Mouse (Mus musculus): ENCODE data around the gene Cxcr2.

The Cxcr2 gene

DNA sequence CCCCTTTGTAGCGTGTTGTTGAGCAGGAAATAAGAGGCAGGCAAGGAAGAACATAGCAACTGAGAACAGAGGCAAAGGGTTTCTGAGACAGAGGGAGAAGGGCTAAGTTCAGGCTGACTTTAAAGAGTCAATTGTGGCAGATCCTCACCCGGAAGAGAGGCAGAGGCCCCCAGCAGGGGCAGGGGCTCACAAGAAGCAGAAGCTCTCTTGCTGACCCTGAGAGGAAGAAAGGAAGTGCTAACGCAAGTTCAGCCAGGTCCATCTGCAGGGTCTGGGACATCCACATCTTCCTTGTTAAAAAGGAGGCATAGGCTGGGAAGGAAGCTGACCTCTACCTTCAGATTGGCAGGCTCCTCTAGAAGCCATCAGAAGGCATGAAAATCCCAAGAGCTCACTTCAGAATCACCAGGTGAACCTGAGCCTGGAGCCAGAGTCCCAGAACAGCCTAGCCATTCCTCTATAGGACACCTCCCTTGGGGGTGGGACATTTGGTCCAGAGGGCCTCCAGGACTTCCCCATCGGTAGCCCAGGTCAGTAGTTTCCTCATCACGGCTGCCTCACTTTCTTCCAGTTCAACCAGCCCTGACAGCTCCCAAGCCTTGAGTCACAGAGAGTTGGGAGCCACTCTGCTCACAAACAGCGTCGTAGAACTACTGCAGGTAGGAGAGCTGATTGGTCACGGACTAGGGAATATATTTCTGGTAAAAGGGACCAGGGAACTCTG lies at the start of gene Cxcr2:
TSS of gene Cxcr2 (plus strand) at position 529 of the 724 bp plus-strand sequence.
- no peak for DNase-seq (ENCODE audit: low spot score)

DNA sequence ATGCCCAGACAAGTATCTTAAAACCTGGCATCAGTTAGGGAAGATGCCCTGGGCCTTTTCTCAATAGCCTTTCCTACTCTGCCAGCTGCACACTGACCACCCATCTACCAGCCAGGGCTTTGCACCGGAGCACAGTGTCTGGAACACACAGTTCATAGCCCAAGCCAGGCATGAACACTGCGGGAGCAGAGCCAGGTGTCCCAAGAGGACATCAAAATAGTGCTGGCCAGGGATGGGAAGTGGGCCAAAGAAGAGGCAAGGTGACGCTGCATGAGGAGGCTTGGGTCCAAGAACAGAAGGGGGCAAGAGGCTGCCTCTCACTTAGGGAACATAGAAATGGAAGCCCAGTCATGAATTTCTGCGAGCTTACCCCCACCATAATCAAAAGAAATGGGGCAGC lies 48.1 kb upstream of the Cxcr2 start:
- no peak for DNase-seq (ENCODE audit: low spot score)

DNA sequence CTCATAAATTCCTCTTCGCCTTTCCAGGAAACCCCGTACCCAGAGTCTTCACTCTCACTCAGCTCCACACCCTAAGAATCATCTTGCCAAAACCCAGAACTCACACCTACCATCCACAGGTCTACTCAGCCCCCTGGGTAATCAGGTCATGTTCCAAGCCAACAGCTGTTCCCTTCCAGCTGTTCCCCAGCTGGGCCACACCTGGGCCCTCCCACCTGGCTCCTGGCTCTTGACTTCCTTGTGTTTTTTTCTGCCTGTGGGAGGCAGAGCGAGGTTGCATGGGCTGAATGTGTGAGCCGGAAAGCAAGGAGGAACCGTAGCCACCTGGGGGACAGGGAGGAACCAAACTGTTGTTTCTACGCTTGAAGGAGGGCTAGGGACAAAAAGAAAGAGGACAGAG lies 47.6 kb upstream of the Cxcr2 start:
- no peak for DNase-seq (ENCODE audit: low spot score)

DNA sequence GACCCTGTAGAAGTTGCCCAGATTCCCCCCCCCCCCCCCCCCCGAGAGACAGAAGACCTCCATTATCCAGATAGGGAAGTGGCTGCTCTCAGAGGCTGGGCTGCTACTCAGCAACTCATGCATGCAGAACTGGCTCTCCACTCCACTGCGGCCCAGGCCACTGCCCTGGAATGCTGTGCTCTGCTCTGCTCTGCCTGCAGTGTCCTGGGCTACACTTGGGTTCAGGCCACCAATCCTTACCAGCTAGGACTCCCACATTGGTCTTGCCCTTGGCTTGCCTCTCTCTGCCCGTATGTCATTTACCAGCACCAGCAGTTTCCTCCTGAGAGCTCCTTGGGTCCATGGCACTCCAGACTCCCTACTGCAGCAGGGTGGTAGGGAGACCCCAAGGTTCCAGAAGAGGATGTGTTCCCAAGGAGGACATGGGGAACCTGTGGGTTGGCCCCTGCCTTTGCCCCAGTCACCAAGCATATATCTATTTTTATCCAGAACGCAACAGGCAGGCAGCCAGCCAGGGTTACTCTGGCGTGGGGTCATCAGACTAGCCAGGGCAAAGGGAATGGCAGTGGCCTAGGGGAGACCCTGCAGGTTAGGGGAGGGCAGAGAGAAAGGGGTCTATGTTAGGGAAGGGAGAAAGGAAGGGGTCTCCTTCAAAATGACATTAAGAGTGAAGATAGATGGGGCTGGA lies 45.7 kb upstream of the Cxcr2 start:
- no peak for DNase-seq (ENCODE audit: low spot score)

DNA sequence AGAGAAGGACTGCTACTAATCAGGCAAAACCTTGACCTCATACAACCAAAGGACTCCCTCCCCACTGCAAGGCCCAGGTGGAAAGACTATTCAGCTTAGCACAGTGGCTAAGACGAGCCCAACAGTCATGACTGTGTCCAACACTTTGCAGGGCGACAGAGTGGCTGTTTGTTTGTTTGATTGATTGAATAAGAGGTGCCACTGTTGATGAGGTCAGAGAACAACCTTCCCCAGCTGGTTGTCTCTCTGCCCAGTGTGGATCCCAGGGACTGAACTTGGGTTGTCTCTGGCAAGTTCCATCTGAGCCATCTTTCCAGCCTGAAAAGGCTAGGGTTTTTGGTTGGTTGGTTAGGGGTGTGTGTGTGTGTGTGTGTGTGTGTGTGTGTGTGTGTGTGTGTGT lies 44.1 kb upstream of the Cxcr2 start:
- no peak for DNase-seq (ENCODE audit: low spot score)

DNA sequence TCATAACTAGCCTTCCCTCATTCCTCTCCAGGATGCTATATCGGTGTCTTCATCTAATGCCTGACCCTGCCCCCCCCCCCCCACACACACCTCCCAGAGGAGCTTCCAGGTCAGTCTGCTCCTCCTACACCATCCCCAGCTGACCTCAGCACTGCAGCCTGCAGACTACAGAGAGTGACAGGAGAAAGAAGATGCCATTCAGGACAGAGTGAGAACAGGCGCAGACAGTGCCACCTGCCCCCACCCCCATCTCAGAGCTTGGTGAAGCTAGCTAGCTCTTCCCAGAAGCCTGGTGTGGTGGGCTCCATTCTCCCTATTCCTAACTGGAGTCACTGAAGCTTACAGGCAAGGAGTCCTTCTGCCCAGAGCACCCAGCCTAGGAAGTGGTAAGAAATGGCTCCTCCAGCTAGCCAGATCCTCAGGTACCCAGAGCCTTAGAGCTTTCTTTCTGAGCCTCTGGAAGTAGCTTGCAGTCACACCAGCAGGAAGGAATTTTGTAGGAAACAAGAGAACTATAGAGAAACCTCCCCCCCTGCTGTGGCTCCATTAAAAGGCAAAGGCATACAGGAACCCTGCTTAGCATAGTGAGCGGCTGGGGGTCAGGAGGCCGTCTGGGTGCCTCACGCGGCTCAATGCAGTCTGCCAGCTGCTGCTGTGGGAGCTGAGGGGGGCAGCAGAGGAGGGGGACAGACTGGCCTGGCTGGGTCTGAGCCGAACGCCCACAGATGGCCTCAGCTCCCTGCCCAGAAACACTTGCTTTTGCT lies 42.7 kb upstream of the Cxcr2 start:
- DNase-seq (ENCODE audit: low spot score): no peak

DNA sequence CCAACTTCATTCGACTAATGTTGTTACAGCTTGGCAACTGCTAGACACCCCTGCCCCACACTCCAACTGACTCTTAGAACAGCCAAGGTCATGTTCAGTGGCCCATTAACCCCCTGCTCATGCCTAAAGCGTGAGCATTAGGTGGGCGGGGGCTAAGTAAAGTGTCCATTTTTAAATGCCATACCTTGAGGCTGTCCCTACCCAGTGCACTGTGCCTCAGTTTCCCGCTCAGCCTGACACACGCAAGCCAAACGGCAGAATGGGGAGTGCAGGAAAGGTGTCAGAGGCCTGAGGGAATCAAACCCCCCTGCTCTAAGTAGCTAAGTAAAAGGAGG lies 42.1 kb upstream of the Cxcr2 start:
- no peak for DNase-seq (ENCODE audit: low spot score)

DNA sequence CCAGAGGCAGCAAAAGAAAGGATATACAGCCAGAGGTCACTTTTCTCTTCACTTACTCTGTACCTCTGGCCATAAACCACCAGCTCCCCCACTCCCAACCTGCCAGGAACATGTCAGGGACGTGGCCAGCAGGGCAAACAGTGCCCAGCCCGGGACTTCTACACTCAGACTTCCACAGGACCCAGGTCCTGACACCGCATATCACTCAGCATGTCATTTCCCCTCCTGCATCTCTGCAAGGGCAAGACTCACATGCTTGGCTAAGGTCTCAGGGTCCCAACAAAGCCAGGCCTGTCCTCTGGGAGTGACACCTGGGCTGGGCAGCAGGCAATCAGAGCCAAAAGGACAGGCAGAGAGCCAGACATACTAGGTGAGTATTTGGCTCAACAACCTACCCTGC lies 40.7 kb upstream of the Cxcr2 start:
- no peak for DNase-seq (ENCODE audit: low spot score)

DNA sequence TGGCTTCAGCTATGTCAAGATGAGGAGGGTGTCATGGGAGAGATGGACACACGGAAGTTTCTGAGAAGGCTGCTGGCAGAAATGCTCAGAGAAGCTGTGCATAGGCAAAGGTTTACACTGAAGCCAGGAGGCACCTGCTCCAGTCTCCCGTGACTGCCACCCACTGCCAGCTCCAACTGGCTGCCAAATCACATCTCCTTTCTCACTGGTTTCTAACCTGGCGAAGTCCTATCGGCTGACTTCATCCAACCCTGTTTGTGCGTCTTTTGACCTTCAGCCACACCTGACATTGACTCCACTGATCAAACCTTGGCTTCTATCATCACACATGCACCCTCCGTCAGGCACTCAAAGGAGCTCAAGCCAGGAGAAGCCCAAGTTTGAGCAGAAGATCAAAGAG lies 35.9 kb upstream of the Cxcr2 start:
- no peak for DNase-seq (ENCODE audit: low spot score)

DNA sequence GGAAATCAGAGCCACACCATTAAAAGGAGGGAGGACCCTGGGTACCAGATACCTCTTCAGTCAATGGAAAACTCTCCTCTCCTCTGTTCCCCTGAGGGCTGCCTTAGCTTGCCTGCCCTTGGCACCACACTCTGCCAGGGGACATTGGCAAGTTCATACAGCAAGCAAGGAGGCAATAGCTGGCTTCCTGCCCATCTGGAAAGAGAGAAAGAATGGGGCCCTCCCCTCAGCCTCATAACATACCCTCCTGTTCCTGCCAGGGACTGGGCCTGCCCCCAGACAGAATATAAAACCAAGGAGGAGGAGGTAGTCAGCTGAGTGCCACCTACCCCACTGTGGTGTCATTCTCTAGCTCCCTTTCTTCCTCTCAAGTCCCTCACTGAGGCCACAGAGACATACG lies 34.7 kb upstream of the Cxcr2 start:
- DNase-seq (ENCODE audit: low spot score): no peak

DNA sequence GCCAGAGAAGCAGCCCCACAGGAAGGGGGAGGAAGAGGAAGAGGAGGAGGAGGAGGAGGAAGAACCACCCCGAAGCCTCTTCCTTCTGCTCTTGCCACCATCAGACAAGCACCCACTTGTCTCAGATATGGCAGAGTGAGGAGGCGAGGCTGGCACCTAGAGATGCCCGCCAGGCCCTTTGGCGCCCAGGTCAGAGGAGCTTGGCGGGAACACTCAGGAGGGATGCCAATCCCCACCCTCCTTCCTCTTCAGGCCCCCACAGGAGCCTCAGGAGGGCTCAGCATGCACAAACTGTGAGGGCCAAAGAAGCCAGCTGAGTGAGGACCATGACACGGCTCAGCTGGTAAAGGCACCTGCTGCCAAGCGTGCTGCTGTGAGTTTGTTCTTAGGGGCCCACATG lies 32.7 kb upstream of the Cxcr2 start:
- no peak for DNase-seq (ENCODE audit: low spot score)

DNA sequence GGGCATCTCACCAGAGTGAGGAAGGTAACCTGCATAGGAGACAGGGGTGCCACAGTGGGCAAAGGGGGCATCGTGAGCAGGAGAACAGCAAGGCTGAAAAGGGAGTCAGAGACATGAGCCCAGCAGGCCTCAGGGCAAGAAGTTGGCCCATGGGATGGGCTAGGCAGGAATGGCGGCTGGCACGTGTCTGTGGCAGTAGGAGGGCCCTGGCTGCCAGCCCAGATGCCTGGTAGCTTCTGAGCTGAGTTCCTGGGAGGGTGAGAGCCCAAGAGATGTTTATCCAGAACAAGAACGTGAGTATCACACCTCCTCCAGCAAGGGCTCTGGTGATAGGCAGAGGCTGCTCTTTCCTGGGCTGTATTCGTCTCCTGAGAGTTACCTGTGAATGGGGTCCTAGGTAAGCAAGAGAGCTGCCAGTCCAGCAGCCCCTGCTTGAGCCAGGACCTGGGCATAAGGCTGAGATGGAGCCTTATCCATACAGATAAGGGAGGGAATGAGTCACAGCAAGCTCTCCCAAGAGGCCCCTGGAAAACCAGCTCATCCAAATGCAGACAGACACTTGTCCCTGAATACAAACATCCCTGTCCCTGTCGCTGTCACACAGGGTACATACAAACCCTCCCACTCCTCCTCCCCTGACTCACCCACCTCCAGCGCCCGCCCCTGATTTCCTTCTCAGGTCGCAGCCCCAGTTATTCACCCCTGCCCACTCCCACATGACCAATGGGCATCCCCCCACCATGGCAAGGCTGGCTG lies 31.8 kb upstream of the Cxcr2 start:
- peak; percentile 76 for DNase-seq (ENCODE audit: low spot score)

DNA sequence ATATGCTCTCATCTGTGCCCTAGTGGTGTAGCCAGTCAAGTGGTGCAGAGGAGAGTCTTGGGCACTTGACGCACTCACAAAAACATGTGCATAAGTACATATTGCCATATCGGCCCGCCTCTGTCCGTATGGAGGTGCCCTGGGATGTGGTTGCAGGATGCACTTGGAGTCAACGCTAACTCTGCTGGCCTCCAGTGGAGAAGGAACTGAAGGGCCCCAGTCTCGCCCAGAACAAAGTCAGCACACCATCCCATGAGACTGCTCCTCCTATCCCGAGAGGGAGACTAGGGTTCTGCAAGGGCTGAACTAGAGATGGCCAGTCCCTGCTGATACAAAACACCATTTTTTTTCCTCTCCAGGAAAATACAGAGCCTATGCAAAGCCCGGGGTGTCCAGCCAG lies 30.6 kb upstream of the Cxcr2 start:
- DNase-seq (ENCODE audit: low spot score): peak; percentile 26

DNA sequence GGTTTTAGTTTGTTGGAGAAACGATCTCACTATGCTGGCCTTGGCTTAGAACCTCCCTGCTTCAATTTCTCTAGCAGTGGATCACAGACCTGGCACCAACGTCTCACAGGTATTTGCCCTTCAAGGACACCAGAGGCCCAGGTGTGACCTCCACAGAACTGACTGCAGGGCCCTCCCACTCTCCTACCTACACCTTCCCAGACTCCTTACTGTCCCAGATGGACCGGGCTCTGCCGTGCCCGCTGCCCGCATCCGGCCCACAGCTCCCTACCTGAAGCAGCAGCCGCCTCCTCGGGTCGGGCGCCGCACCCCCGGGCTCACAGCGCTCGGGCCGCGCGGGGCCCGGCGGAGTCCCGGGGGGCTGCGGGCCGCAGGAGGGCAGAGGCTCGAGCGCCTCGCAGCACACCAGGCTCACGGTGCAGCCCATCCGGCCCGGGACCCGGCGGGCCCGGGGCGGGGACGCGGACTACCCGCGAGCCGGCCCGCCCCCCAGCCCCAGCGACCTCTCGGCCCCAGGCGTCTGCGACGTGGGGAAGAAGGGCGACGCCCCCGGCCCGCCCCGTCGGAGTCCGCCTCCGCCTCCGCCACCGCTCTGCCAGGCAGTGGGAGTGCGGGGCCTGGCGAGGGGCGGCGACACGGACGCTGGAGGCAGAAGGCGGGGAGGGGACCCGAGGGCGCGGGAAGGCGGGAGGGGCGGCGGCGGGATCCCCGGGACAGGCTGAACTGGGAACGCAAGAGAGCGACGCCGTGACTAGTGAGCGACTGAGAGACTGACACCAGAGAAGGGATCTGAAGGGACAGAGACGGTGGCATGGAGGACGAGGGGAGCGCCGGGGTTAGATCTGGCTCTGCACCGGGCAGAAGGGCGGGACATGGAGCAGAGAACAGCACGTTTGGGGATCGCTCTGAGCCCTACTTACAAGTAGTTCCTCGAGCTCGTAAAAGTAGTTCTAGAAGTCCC lies 29.5 kb upstream of the Cxcr2 start, which contains the start of gene Tns1:
TSS of gene Tns1 (minus strand) at position 429 of the 961 bp plus-strand sequence.
- DNase-seq (ENCODE audit: low spot score): peak; percentile 55

DNA sequence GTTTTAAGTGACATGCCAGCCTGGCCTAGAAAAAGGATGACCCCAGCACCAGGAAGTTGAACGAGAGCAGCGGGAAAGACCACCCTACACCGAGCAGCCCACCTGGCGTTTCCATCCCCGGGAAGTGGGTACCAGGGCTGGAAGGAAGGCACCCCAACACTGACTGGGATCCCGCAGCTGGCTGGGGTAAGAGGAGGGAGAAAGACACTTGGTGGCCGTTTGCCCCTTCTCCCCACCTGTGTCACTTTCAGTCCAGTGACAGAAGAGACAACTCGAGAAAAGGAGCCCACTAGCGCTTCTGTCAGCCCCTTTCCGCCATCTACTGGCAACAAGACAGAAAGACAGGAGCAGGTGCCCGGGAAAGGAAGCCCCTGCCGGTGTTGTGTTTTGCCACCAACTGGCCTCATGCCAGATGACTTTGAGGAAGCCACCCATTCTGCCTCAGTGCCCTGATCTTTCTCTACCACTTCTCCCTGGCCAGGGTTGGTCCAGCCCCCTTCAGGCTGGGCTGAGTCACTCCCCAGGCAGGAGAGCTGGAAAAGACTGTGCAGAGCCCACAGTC lies 28.7 kb upstream of the Cxcr2 start, which contains the start of gene Rufy4:
TSS of gene Rufy4 (plus strand) at position 551 of the 562 bp plus-strand sequence.
- peak; percentile 85 for DNase-seq (ENCODE audit: low spot score)

DNA sequence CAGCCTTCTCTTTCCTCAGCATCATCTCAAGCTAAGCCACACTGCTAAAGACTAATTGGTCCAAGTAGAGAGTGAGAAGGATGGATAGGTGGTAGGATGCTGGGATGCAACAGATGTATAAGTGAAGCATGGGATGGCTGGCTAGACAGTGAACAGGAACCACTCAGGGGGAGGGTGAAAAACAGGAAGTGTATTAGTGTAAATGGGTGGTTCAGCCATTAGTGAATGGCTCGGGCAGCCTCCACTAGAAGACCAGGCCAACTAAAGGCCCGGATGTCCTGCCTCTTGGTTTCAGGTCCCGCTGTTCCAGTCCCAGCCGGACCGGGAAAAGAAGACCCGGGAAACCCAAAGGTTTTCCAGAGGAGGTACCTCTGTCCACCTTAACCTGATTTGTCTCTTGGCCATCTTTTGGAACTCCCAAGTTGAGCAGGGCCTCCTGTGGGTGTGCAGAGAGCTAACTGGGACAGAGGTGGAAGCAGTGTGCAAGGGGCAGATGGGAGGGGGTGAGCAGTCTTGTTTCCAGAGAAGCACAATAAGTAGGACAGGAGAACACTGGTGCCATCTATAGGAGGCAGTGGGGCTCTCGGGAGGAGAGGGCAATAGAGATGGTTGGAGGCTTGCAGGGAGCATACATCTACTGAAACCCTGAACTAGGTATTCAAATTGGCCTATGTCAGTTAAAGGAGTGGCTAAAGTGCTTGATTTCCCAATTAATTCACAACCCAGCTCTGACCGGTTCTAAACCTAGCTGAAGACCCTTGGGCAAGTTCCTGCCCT lies 22.7 kb upstream of the Cxcr2 start:
- DNase-seq (ENCODE audit: low spot score): no peak

DNA sequence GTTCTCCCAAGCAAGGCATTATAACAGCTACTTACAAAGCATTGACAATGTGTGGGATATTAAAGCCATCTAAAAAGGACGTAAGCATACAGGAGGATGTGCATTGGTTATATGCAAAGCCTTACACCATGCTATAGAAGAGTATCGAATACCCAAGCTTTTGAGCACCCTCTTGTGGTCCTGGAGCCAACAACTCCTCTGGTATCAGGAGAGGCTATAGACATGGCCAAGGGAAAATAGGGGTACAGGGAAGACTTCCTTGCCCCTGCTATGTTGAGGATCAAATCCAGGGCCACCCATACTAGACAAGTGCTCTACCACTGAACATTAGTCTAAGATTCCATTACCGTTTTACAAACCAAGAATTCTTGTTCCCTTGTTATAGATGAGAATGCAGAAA lies 21.8 kb upstream of the Cxcr2 start:
- no peak for DNase-seq (ENCODE audit: low spot score)

DNA sequence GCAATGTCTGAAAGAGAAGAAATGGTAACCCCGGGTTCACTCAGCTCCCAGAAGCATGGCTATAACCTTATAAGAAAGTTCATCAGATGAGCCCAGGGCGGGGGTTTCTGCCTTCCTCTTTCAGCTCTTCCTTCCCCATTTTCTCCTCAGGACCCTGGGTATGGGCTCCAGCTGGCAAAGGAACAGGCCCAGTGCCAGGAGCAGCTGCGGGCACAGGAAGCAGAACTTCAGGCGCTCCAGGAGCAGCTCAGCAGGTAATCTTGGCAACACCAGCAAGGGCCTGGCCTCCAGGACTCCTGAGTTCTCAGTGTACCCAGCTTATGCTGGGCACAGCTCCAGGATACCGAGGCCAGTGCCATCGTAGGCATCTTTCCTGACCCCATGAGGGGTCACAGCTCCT lies 19.8 kb upstream of the Cxcr2 start:
- no peak for DNase-seq (ENCODE audit: low spot score)

DNA sequence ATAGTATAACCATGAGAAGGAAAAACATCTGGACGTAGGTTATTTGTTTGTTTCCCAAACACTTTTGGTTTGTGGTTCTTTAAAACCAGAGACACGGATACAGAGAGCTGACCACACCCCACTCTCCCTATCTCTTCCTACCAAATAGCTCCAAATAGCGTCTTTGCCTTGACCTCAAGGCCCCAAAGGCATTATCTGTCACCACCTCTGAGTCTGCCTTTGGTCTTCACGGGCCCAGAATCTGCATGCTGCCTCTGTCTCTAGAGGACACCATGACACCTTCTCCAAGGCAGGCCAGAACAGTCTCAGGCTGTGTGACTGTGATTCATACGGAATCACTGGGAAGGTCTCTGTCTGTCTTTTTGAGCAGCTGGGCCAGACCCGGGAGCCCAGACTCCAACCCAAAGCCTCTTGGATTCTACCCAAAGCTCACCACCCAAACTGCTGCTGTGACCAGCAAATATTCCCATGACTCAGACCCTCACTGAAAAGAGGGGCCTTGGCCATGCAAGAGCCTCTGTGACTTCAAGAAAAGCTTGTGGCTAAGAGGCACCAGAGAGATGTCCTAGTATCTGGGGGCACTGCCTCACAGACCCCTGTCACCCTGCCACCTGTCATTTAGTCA lies 18.4 kb upstream of the Cxcr2 start:
- no peak for DNase-seq (ENCODE audit: low spot score)

DNA sequence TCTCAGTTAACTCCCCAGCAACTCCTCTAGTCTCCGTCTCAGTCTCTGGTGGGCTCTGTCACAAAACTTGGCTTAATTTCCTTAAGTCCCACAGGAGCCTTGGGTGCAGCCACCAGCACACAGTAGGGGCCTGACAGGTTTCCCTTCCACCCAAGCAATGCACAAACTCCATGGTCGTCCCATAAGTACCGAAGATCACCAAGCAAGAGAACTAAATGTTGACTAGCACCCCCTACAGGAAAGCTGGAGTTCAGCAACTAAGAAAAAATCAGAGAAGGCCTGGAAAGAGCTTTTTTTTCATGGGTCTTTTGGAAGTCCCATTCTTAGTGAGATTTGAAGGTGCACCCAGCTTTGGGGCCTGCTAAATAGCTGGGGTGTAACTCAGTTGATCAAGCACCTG lies 14.4 kb upstream of the Cxcr2 start:
- DNase-seq (ENCODE audit: low spot score): no peak
